Mouse (Mus musculus) forebrain, embryonic 16.5 days (tissue): ENCODE measurements at regions not wholly inside any gene's neighbourhood (a gene's known extent, or its start where the extent isn't known, plus 50 kb on each side); places are given as distances from the start of the nearest gene placed in this dataset.
"Not testable (repeated sequence)": the region's sequence is repeated elsewhere in the genome, so short reads cannot be mapped to it uniquely, and the experiment has no call there.

Source experiments
- ATAC-seq: fragments of 200-750 bp; cut with Nextera tagmentation; 2 replicates; pipeline ENCODE4 v1.8.0; 2017; ENCODE audit warnings: mild to moderate bottlenecking, moderate library complexity
- H3K27ac ChIP-seq: fragments of 300-500 bp; sonication (generic); 2 replicates; pipeline ENCODE4 v1.5.1; 2014; ENCODE audit warnings: low read length, control low read depth
- H3K27me3 ChIP-seq: fragments of 300-500 bp; sonication (generic); replicated peaks from 2 replicates; pipeline ENCODE4 v1.6.1; 2014; ENCODE audit warnings: low read length; ENCODE audit not compliant: control insufficient read depth, insufficient read depth
- H3K36me3 ChIP-seq: fragments of 300-500 bp; sonication (generic); 2 replicates; pipeline ENCODE4 v1.6.1; 2014; ENCODE audit not compliant: control insufficient read depth, insufficient read depth
- H3K4me1 ChIP-seq: fragments of 300-500 bp; sonication (generic); replicated peaks from 2 replicates; pipeline ENCODE4 v1.6.1; 2014; ENCODE audit warnings: low read length; ENCODE audit not compliant: control insufficient read depth, insufficient read depth
- H3K4me2 ChIP-seq: fragments of 300-500 bp; sonication (generic); 2 replicates; pipeline ENCODE4 v1.6.1; 2014; ENCODE audit warnings: mild to moderate bottlenecking, low read length, control low read depth
- H3K4me3 ChIP-seq: fragments of 300-500 bp; sonication (generic); replicated peaks from 2 replicates; pipeline ENCODE4 v1.5.1; 2014; ENCODE audit warnings: mild to moderate bottlenecking, low read length, control low read depth
- H3K9ac ChIP-seq: fragments of 300-500 bp; sonication (generic); replicated peaks from 2 replicates; pipeline ENCODE4 v1.6.1; 2014; ENCODE audit warnings: low read depth, low read length, control low read depth
- H3K9me3 ChIP-seq: fragments of 300-500 bp; sonication (generic); 2 replicates; pipeline ENCODE4 v1.6.1; 2016; ENCODE audit warnings: low read length; ENCODE audit not compliant: control insufficient read depth
- WGBS: fragments of 180-500 bp; shearing (Covaris S2); extraction: QIAGEN DNeasy Blood & Tissue Kit; methylation state at CpG from one replicate; pipeline ENCODE4 v1.1.7; 2014; 5-methylcytosine and 5-hydroxymethylcytosine counted together

GRCm38 (mm10) chr14:53416955-53417354 is 836.9 kb downstream of the Dad1 start:
- H3K27ac ChIP-seq, H3K9me3 ChIP-seq, H3K36me3 ChIP-seq, ATAC-seq, H3K4me2 ChIP-seq, H3K9ac ChIP-seq, H3K4me3 ChIP-seq, H3K4me1 ChIP-seq, H3K27me3 ChIP-seq: not testable (repeated sequence)
- WGBS, result 80% methylated on average over 1 of the region's 2 CpGs

GRCm38 (mm10) chr14:53407500-53408227 is 846.2 kb downstream of the Dad1 start:
- H3K4me1 ChIP-seq, H3K9ac ChIP-seq, H3K4me2 ChIP-seq, H3K27me3 ChIP-seq, H3K27ac ChIP-seq, ATAC-seq, H3K36me3 ChIP-seq, H3K9me3 ChIP-seq, H3K4me3 ChIP-seq: not testable (repeated sequence)
- WGBS, result 76% methylated on average over 2 of the region's 5 CpGs

GRCm38 (mm10) chr14:53390307-53390706 is 863.6 kb downstream of the Dad1 start:
- H3K4me3 ChIP-seq, H3K9me3 ChIP-seq, H3K27ac ChIP-seq, H3K4me1 ChIP-seq, H3K36me3 ChIP-seq, ATAC-seq, H3K4me2 ChIP-seq, H3K27me3 ChIP-seq, H3K9ac ChIP-seq: not testable (repeated sequence)
- no CpG with 5 or more reads among the region's 1 CpGs for WGBS

- not testable (repeated sequence) for H3K4me3 ChIP-seq, H3K9ac ChIP-seq, H3K27me3 ChIP-seq, H3K36me3 ChIP-seq, H3K4me1 ChIP-seq, H3K9me3 ChIP-seq, H3K27ac ChIP-seq, ATAC-seq, H3K4me2 ChIP-seq
- WGBS, result 83% methylated on average over 5 of the region's 6 CpGs
Measured at GRCm38 (mm10) chr14:53374591-53374990, 879.0 kb upstream of the Olfr1507 start.

GRCm38 (mm10) chr14:53373777-53374468 is 878.4 kb upstream of the Olfr1507 start:
- not testable (repeated sequence) for H3K36me3 ChIP-seq, H3K27me3 ChIP-seq, H3K4me1 ChIP-seq, H3K4me3 ChIP-seq, H3K4me2 ChIP-seq, H3K9ac ChIP-seq, ATAC-seq, H3K27ac ChIP-seq, H3K9me3 ChIP-seq
- WGBS, result no CpG with 5 or more reads among the region's 2 CpGs

DNA sequence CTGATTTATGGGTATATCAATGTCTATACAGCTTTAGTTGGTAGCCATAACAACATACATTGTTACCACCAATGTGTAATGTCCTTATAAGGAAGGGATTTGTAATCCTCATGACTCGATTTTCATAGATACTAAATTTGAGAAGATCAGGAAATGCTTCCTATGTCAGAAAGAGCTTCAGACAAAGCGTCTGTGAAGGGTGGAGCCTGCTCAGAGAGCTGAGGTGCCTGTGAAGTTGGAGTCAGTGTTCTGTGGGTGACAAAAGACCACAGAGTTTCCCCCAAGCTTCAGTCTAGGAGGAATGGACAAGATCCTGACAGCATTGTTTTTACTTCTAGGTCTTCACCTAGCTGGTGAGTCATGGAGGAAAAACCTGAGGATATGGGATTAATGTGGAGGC is 874.2 kb upstream of the Olfr1507 start:
- no peak for ATAC-seq
- Histone ChIP-seq H3K4me1 (no peaks in the 10 kb centered on the region), H3K27ac (no peak overlapping the region), H3K4me3 (no peak overlapping the region), H3K27me3 (no peaks in the 10 kb centered on the region), H3K4me2 (no peak overlapping the region), H3K9ac (no peak overlapping the region), H3K9me3 (no peaks in the 10 kb centered on the region), H3K36me3 (no peaks in the 10 kb centered on the region)
- WGBS, result 73% methylated on average over 2 of the region's 2 CpGs

DNA sequence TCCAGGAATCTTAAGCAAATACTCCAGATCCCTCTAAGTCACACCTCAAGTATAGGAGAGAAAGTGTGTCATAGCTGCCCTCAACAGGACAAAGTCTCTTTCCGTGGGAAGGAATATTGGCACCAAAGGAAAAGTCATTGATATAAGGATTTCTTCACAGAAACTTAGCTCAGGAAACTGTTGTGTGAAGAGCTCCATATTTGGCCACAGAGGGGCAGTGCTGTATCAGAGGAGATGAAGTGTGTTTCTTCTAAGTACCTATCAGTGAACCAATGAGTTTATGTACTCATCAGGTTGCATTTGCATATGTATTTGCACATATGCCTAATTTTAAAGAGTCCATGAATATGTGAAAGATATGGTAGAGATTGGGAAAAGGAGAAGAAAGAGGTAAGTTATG is 871.9 kb upstream of the Olfr1507 start:
- WGBS, result 68% methylated on average over 1 of the region's 1 CpGs
- not testable (repeated sequence) for ATAC-seq, H3K36me3 ChIP-seq

DNA sequence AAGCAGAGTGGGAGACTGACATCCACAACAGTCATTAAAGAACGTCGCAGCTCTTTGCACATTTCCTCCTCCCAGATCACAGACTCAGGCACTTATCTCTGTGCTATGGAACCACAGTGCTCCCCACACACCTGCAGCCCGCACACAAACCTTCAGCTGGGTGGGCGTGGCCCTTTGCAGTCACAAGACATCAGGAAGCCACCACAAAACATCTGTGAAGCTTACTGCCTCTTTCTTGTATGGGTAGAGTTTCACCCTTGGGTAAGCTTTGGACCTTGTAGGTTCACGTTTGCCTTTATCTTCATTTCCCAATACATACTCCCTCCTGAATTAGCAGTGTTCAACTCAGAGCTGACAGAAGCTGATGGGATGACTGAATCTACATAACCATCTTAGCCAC is 868.4 kb upstream of the Olfr1507 start:
- not testable (repeated sequence) for ATAC-seq, H3K4me2 ChIP-seq, H3K27ac ChIP-seq, H3K4me3 ChIP-seq, H3K36me3 ChIP-seq, H3K27me3 ChIP-seq, H3K4me1 ChIP-seq, H3K9me3 ChIP-seq, H3K9ac ChIP-seq
- WGBS, result 88% methylated on average over 5 of the region's 5 CpGs

More for the DNA sequence above, 871.9 kb upstream of the Olfr1507 start:
- not testable (repeated sequence) for H3K9me3 ChIP-seq, H3K27ac ChIP-seq, H3K4me2 ChIP-seq, H3K4me3 ChIP-seq, H3K4me1 ChIP-seq, H3K27me3 ChIP-seq, H3K9ac ChIP-seq

DNA sequence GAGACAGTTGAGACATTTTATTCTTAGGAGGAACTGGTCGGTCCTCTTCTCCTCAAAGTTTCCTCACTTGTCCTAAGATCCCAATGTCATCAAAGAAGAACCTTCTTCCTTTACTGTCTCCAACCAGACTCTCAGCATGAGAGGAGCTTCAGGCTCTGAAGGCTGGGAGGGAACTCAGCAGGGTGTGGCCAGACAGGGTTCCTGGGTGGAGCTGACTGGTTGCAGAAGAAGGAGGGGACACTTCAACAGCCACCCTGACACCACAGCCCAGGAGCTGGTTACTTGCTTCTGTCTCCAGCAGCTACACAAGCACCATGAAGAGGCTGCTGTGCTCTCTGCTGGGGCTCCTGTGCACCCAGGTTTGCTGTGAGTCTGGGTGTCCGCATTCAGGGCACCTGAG is 866.5 kb upstream of the Olfr1507 start:
- not testable (repeated sequence) for H3K9ac ChIP-seq, ATAC-seq
- WGBS, result 82% methylated on average over 2 of the region's 2 CpGs

More for the DNA sequence above, 866.5 kb upstream of the Olfr1507 start:
- H3K9me3 ChIP-seq, H3K4me2 ChIP-seq, H3K27me3 ChIP-seq, H3K4me1 ChIP-seq, H3K27ac ChIP-seq, H3K36me3 ChIP-seq, H3K4me3 ChIP-seq: not testable (repeated sequence)
